9 mouse cellular contexts compared by ENCODE assay signal in the genomic region with DNA sequence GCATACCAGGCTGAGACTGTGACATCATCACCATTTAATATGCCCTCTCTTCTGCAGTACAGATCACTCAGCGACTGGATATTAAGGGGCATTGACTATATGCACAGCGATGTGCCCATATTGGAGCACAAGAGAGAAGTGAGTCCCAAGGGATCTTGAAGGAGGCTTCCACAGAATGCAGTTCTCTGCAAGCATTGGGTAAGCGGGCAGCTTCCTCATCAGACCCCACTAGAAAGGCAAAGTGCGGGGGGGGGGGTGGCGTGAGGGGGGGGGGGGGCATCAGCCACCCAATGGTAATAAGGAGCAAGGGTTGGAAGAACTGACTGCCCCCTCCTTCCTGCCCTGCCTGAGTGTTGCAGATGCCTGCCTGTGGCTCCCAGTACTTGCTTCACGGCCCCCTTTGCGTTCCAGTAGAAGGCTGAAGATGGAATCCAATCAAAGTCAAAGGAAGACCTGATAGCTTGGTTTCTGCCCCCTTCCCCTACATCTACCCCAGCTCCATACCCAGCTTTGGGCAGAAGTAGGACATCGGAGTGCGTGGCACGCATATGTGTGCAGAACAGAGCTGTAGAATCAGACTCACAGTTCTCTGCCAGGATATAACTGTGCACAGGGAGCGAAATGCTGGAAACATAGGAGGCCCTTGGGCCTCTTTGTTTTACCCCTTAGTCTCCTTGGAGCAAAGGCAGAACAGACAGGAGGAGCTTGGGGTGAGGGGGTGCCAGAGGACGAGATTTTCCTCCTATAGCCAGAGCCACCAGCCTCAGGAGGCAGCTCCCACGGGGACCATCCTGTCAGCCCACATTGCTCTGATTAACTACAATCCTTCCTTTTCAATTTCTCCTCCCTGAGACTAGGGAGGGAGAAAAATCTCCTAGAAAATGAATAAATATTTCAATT. TPM values are rescaled to one million over a fixed set of nuclear protein-coding genes. Genes with fewer than 3 reads are reported as not detected.
DNase-seq lines count a peak whose midpoint lies in the region; ATAC-seq and TF ChIP-seq lines count a peak whose summit lies in the region.
"Had no signal": no experiment of that assay in that cellular context is flagged by ENCODE, and none has a peak within 500 bp of the region (broad histone marks: within the 10 kb centered on the region; RNA-seq: fewer than 3 reads in every experiment).

No protein-coding gene starts in this region.

- H3K36me3 ChIP-seq in ES-Bruce4 (ENCODE audit: control insufficient read depth, insufficient read depth, low read length, poor library complexity, severe bottlenecking), result no peaks in the 10 kb centered on the region
- H3K36me3 ChIP-seq in heart, embryonic 16.5 days (ENCODE audit: control insufficient read depth, insufficient read depth), result no peaks in the 10 kb centered on the region
- H3K36me3 ChIP-seq in midbrain, embryonic 11.5 days (ENCODE audit: control insufficient read depth, insufficient read depth, low read length), result no peaks in the 10 kb centered on the region

- H3K27me3 ChIP-seq in ES-Bruce4 (ENCODE audit: control insufficient read depth, insufficient read depth, low read length, poor library complexity, severe bottlenecking), result no peaks in the 10 kb centered on the region
- no peaks in the 10 kb centered on the region for H3K27me3 ChIP-seq in heart, embryonic 16.5 days (ENCODE audit: control insufficient read depth, insufficient read depth, low read length)
- H3K27me3 ChIP-seq in midbrain, embryonic 11.5 days (ENCODE audit: control insufficient read depth, insufficient read depth, low read length), result no peaks in the 10 kb centered on the region

- no peak overlapping the region for H3K27ac ChIP-seq in ES-Bruce4 (ENCODE audit: insufficient read depth, low read length)
- peak overlapping the region; percentile 87 for H3K27ac ChIP-seq in heart, embryonic 16.5 days (ENCODE audit: low read length)
- H3K27ac ChIP-seq in midbrain, embryonic 11.5 days (ENCODE audit: low read depth, low read length), result no peak overlapping the region

- TF ChIP-seq CTCF in ES-Bruce4 (IDR thresholded peaks at IDR 0.05; ENCODE audit: low read depth, low read length), result no peak

- no peak for TF ChIP-seq EP300 in ES-Bruce4 (IDR thresholded peaks at IDR 0.05; ENCODE audit: insufficient read depth, low read depth, low read length)

- intact Hi-C loops in heart, postnatal 14 days (cut with DNase I), result no loop called here

- H3K4me1 ChIP-seq in ES-Bruce4 (ENCODE audit: control insufficient read depth, insufficient read depth, low read length), result peaks cover 7% of the 10 kb centered on the region
- H3K4me1 ChIP-seq in heart, embryonic 16.5 days (ENCODE audit: control insufficient read depth, insufficient read depth, low read length), result peaks cover 67% of the 10 kb centered on the region
- peaks cover 29% of the 10 kb centered on the region for H3K4me1 ChIP-seq in midbrain, embryonic 11.5 days (ENCODE audit: control insufficient read depth, insufficient read depth, low read length)

- 0 out of 2 replicates have a peak overlapping the region, but pooled peaks have one; percentile 24 for H3K9ac ChIP-seq in ES-Bruce4 (ENCODE audit: low read depth, poor library complexity, severe bottlenecking)
- H3K9ac ChIP-seq in heart, embryonic 16.5 days (ENCODE audit: low read length), result peak overlapping the region; percentile 91
- peak overlapping the region; percentile 89; the same call in 1 of the 2 replicates for H3K9ac ChIP-seq in midbrain, embryonic 11.5 days (ENCODE audit: low read length)

- no peak for ATAC-seq in heart, embryonic 16.5 days (replicated peaks; ENCODE audit: extremely low read depth, insufficient read depth, low FRiP score)
- no peak for ATAC-seq in midbrain, embryonic 11.5 days (ENCODE audit: low FRiP score)
- ATAC-seq in erythroid progenitor cell, adult 5-6 weeks (replicated peaks; ENCODE audit: low FRiP score, poor library complexity, severe bottlenecking), result no peak

- no peak for TF ChIP-seq POLR2A in ES-Bruce4 (IDR thresholded peaks at IDR 0.05; ENCODE audit: insufficient read depth, low read length)

- no peak overlapping the region for H3K4me3 ChIP-seq in ES-Bruce4 (ENCODE audit: low read depth, low read length)
- peak overlapping the region; percentile 86 for H3K4me3 ChIP-seq in heart, embryonic 16.5 days (ENCODE audit: low read length)
- peak overlapping the region; percentile 68 for H3K4me3 ChIP-seq in midbrain, embryonic 11.5 days (ENCODE audit: low read depth, low read length)
- H3K4me3 ChIP-seq: megakaryocyte, embryonic 14.5 days had no signal

- no peaks in the 10 kb centered on the region for H3K9me3 ChIP-seq in ES-Bruce4 (replicated peaks; ENCODE audit: control insufficient read depth, insufficient read depth, low read length, poor library complexity, severe bottlenecking)
- no peaks in the 10 kb centered on the region for H3K9me3 ChIP-seq in heart, embryonic 16.5 days (replicated peaks; ENCODE audit: control insufficient read depth, low read length)
- H3K9me3 ChIP-seq in midbrain, embryonic 11.5 days (ENCODE audit: control insufficient read depth, low read length), result no peaks in the 10 kb centered on the region
- H3K9me3 ChIP-seq: megakaryocyte, embryonic 14.5 days had no signal

- peak; percentile 90 for DNase-seq in heart, adult 11 months
- DNase-seq in heart, postnatal 14 days, result no peak
- DNase-seq in midbrain, embryonic 11.5 days (ENCODE audit: low spot score, missing footprints), result peak; percentile 86
- no peak for DNase-seq in c-Kit-positive CD71-positive TER-119-positive erythroid progenitor cells, embryonic 14.5 days (ENCODE audit: low spot score)
- no peak for DNase-seq in kidney, postnatal 25 days

- WGBS in heart, embryonic 16.5 days, result 40% methylated on average over 12 of the region's 13 CpGs
- 42% methylated on average over 13 of the region's 13 CpGs for WGBS in midbrain, embryonic 11.5 days

- H3K4me2 ChIP-seq in heart, embryonic 16.5 days (ENCODE audit: low read depth, low read length), result peak overlapping the region; percentile 75
- H3K4me2 ChIP-seq in midbrain, embryonic 11.5 days, result peak overlapping the region; percentile 83

RNA-seq across cellular contexts. Expression of gene Kirrel, which starts 3.1 kb away (rescaled TPM):
- 1 to 10 TPM; 8.8 to 9.9 TPM for total RNA-seq in heart, postnatal 14 days (2021)
- 38.3 and 39.9 TPM in 2 replicates for polyA plus RNA-seq in ES-Bruce4 (2011; ENCODE audit: insufficient read depth, insufficient read length, low read depth, missing spikeins)
- polyA plus RNA-seq in heart, embryonic 16.5 days (2015; fragmentation: Nextera tagmentation; extraction: Ambion mirVana), result 7.6 and 10.2 TPM in 2 replicates
- polyA plus RNA-seq in midbrain, embryonic 11.5 days (2014; fragmentation: Nextera tagmentation; extraction: Ambion mirVana), result 6.4 and 7.4 TPM in 2 replicates
- total RNA-seq in erythroid progenitor cell, adult 5-6 weeks (2015; ENCODE audit: low replicate concordance), result not detected in 2 replicates
- not detected in 2 replicates for total RNA-seq in erythroid progenitor cell, adult 5-6 weeks (2017; ENCODE audit: low replicate concordance)

Comparison
In these comparisons a context has a peak if more than half of its experiments do, and no peak if none do; other contexts are left out.
1. DNase-seq: peak in heart, adult 11 months (single experiment) and midbrain, embryonic 11.5 days (single experiment); none in heart, postnatal 14 days (0 of 2), c-Kit-positive CD71-positive TER-119-positive erythroid progenitor cells, embryonic 14.5 days (single experiment) and kidney, postnatal 25 days (0 of 2).
2. H3K9ac ChIP-seq: peak in every context shown above with its lines; median percentile 91 in heart, embryonic 16.5 days; 89 in midbrain, embryonic 11.5 days; 24 in ES-Bruce4.